Mouse (Mus musculus): Measurements from ENCODE around the gene Mymx. TPM values are rescaled to one million over a fixed set of nuclear protein-coding genes. Genes with fewer than 3 reads are reported as not detected.

Mymx gene
- polyA plus RNA-seq, 1 experiment: 5.8 TPM

GRCm38 (mm10) chr17:45619386-45620256 lies 17.7 kb upstream of the Mymx start:
- peak overlapping the region; percentile 82 for H3K27ac ChIP-seq (ENCODE audit: insufficient read depth, low read depth, low read length)
- peak overlapping the region; percentile 54 for H3K4me3 ChIP-seq (ENCODE audit: low read depth, low read length)
- TF ChIP-seq CTCF (IDR thresholded peaks at IDR 0.05; ENCODE audit: extremely low read depth, insufficient read length, insufficient replicate concordance, low read depth, low read length) (no peak), POLR2A (IDR thresholded peaks at IDR 0.05; ENCODE audit: low read depth, low read length) (no peak)
- peaks cover 2% of the 10 kb centered on the region for H3K4me1 ChIP-seq (ENCODE audit: control insufficient read depth, insufficient read depth, insufficient read length, low read length)
- H3K27me3 ChIP-seq (ENCODE audit: control insufficient read depth, insufficient read depth, low read length): no peaks in the 10 kb centered on the region
- no peaks in the 10 kb centered on the region for H3K36me3 ChIP-seq (ENCODE audit: control insufficient read depth, insufficient read depth, low read length)
- WGBS: 51% methylated on average over 20 of the region's 20 CpGs

GRCm38 (mm10) chr17:45618941-45619385 lies 17.1 kb upstream of the Mymx start:
- Histone ChIP-seq H3K4me1 (ENCODE audit: control insufficient read depth, insufficient read depth, insufficient read length, low read length) (peaks cover 2% of the 10 kb centered on the region), H3K4me3 (ENCODE audit: low read depth, low read length) (peak overlapping the region; percentile 54), H3K27ac (ENCODE audit: insufficient read depth, low read depth, low read length) (peak overlapping the region; percentile 82), H3K27me3 (ENCODE audit: control insufficient read depth, insufficient read depth, low read length) (no peaks in the 10 kb centered on the region), H3K36me3 (ENCODE audit: control insufficient read depth, insufficient read depth, low read length) (no peaks in the 10 kb centered on the region)
- TF ChIP-seq CTCF (IDR thresholded peaks at IDR 0.05; ENCODE audit: extremely low read depth, insufficient read length, insufficient replicate concordance, low read depth, low read length) (no peak), POLR2A (IDR thresholded peaks at IDR 0.05; ENCODE audit: low read depth, low read length) (no peak)
- 42% methylated on average over 8 of the region's 8 CpGs for WGBS

- H3K27ac ChIP-seq (ENCODE audit: insufficient read depth, low read depth, low read length): no peak overlapping the region
- H3K36me3 ChIP-seq (ENCODE audit: control insufficient read depth, insufficient read depth, low read length): no peaks in the 10 kb centered on the region
- WGBS: 74% methylated on average over 6 of the region's 6 CpGs
- H3K4me3 ChIP-seq (ENCODE audit: low read depth, low read length): no peak overlapping the region
- H3K4me1 ChIP-seq (ENCODE audit: control insufficient read depth, insufficient read depth, insufficient read length, low read length): peaks cover 2% of the 10 kb centered on the region
- H3K27me3 ChIP-seq (ENCODE audit: control insufficient read depth, insufficient read depth, low read length): no peaks in the 10 kb centered on the region
- TF ChIP-seq POLR2A (IDR thresholded peaks at IDR 0.05; ENCODE audit: low read depth, low read length) (no peak), CTCF (IDR thresholded peaks at IDR 0.05; ENCODE audit: extremely low read depth, insufficient read length, insufficient replicate concordance, low read depth, low read length) (no peak)
Measured at GRCm38 (mm10) chr17:45617655-45618054, 15.8 kb upstream of the Mymx start.

GRCm38 (mm10) chr17:45616679-45617078 lies 14.8 kb upstream of the Mymx start:
- no peak overlapping the region for H3K4me3 ChIP-seq (ENCODE audit: low read depth, low read length)
- peaks cover 2% of the 10 kb centered on the region for H3K4me1 ChIP-seq (ENCODE audit: control insufficient read depth, insufficient read depth, insufficient read length, low read length)
- no peak overlapping the region for H3K27ac ChIP-seq (ENCODE audit: insufficient read depth, low read depth, low read length)
- no peaks in the 10 kb centered on the region for H3K36me3 ChIP-seq (ENCODE audit: control insufficient read depth, insufficient read depth, low read length)
- no peak for TF ChIP-seq POLR2A (IDR thresholded peaks at IDR 0.05; ENCODE audit: low read depth, low read length)
- TF ChIP-seq CTCF (IDR thresholded peaks at IDR 0.05; ENCODE audit: extremely low read depth, insufficient read length, insufficient replicate concordance, low read depth, low read length): no peak
- 81% methylated on average over 3 of the region's 3 CpGs for WGBS
- no peaks in the 10 kb centered on the region for H3K27me3 ChIP-seq (ENCODE audit: control insufficient read depth, insufficient read depth, low read length)

- TF ChIP-seq POLR2A (IDR thresholded peaks at IDR 0.05; ENCODE audit: low read depth, low read length) (no peak), CTCF (IDR thresholded peaks at IDR 0.05; ENCODE audit: extremely low read depth, insufficient read length, insufficient replicate concordance, low read depth, low read length) (no peak)
- Histone ChIP-seq H3K27me3 (ENCODE audit: control insufficient read depth, insufficient read depth, low read length) (no peaks in the 10 kb centered on the region), H3K4me3 (ENCODE audit: low read depth, low read length) (no peak overlapping the region), H3K27ac (ENCODE audit: insufficient read depth, low read depth, low read length) (no peak overlapping the region), H3K4me1 (ENCODE audit: control insufficient read depth, insufficient read depth, insufficient read length, low read length) (peaks cover 2% of the 10 kb centered on the region), H3K36me3 (ENCODE audit: control insufficient read depth, insufficient read depth, low read length) (no peaks in the 10 kb centered on the region)
- 76% methylated on average over 4 of the region's 4 CpGs for WGBS
Measured at GRCm38 (mm10) chr17:45616046-45616650, 14.2 kb upstream of the Mymx start.

GRCm38 (mm10) chr17:45612921-45613320 lies 11.0 kb upstream of the Mymx start:
- H3K4me3 ChIP-seq (ENCODE audit: low read depth, low read length): no peak overlapping the region
- TF ChIP-seq CTCF (IDR thresholded peaks at IDR 0.05; ENCODE audit: extremely low read depth, insufficient read length, insufficient replicate concordance, low read depth, low read length) (no peak), POLR2A (IDR thresholded peaks at IDR 0.05; ENCODE audit: low read depth, low read length) (no peak)
- no peaks in the 10 kb centered on the region for H3K27me3 ChIP-seq (ENCODE audit: control insufficient read depth, insufficient read depth, low read length)
- no peak overlapping the region for H3K27ac ChIP-seq (ENCODE audit: insufficient read depth, low read depth, low read length)
- WGBS: 75% methylated on average over 7 of the region's 7 CpGs
- no peaks in the 10 kb centered on the region for H3K36me3 ChIP-seq (ENCODE audit: control insufficient read depth, insufficient read depth, low read length)
- peaks cover 4% of the 10 kb centered on the region; the same call in 1 of the 2 replicates for H3K4me1 ChIP-seq (ENCODE audit: control insufficient read depth, insufficient read depth, insufficient read length, low read length)

GRCm38 (mm10) chr17:45612008-45612407 lies 10.1 kb upstream of the Mymx start:
- H3K27me3 ChIP-seq (ENCODE audit: control insufficient read depth, insufficient read depth, low read length): no peaks in the 10 kb centered on the region
- peaks cover 4% of the 10 kb centered on the region; the same call in 1 of the 2 replicates for H3K4me1 ChIP-seq (ENCODE audit: control insufficient read depth, insufficient read depth, insufficient read length, low read length)
- H3K4me3 ChIP-seq (ENCODE audit: low read depth, low read length): no peak overlapping the region
- H3K36me3 ChIP-seq (ENCODE audit: control insufficient read depth, insufficient read depth, low read length): no peaks in the 10 kb centered on the region
- no peak overlapping the region for H3K27ac ChIP-seq (ENCODE audit: insufficient read depth, low read depth, low read length)
- WGBS: 73% methylated on average over 8 of the region's 8 CpGs
- TF ChIP-seq POLR2A (IDR thresholded peaks at IDR 0.05; ENCODE audit: low read depth, low read length) (no peak), CTCF (IDR thresholded peaks at IDR 0.05; ENCODE audit: extremely low read depth, insufficient read length, insufficient replicate concordance, low read depth, low read length) (no peak)

Data from small intestine, adult 2 months (tissue).